Mouse (Mus musculus): ENCODE measurements around the gene Lgi4. TPM values are rescaled to one million over a fixed set of nuclear protein-coding genes. Genes with fewer than 3 reads are reported as not detected.

Gene Lgi4
- polyA plus RNA-seq, 2 experiments: 0.16 TPM; not detected in 1

- DNase-seq (ENCODE audit: low read depth in 3 of 3, low spot score in 3 of 3): no peak
- no peaks in the 10 kb centered on the region for H3K27me3 ChIP-seq (ENCODE audit: control insufficient read depth, insufficient read depth, low read length)
- H3K9ac ChIP-seq (replicated peaks): no peak overlapping the region
- no peak for TF ChIP-seq CTCF (IDR thresholded peaks at IDR 0.05; ENCODE audit: low read depth)
- H3K4me3 ChIP-seq (ENCODE audit: insufficient read depth in 1 of 2, low read depth in 2 of 2, low read length in 2 of 2): no peak overlapping the region
- no peak overlapping the region for H3K27ac ChIP-seq
- no peak for ATAC-seq (ENCODE audit: insufficient read depth)
- H3K9me3 ChIP-seq (ENCODE audit: control insufficient read depth, low read length): no peaks in the 10 kb centered on the region
- H3K36me3 ChIP-seq (replicated peaks; ENCODE audit: control insufficient read depth, insufficient read depth, low read depth): no peaks in the 10 kb centered on the region
- whole genome bisulfite sequencing (ENCODE audit: insufficient replicate concordance): 37% methylated on average over 5 of the region's 5 CpGs
- no peaks in the 10 kb centered on the region for H3K4me1 ChIP-seq (replicated peaks; ENCODE audit: control insufficient read depth in 2 of 2, insufficient read depth in 2 of 2, low read length in 1 of 2)
- H3K4me2 ChIP-seq (ENCODE audit: low read depth): no peak overlapping the region
Measured at GRCm38 (mm10) chr7:31067836-31068235, 8.7 kb downstream of the Lgi4 start.

DNA sequence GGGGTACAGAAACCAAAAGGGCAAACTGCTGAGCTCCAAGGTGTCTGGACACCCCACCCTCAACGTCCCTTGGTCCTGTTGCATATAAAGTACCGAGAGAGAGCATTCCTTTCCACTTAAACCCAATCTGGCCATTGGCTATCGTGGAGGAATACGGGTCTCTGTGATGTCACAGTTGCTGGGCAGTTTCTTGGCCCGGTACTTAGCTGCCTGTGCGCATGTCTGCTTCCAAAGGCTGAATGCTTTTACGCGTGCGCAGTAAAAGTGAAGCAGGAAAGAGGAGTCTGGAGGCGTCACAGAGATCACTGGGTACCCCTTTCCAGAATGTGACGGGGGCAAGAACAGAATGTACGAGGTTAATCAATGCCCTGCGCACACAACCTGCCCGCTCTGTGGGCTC is 10.3 kb downstream of the Lgi4 start:
- Histone ChIP-seq H3K9ac (replicated peaks) (no peak overlapping the region), H3K4me1 (replicated peaks; ENCODE audit: control insufficient read depth in 2 of 2, insufficient read depth in 2 of 2, low read length in 1 of 2) (no peaks in the 10 kb centered on the region), H3K4me2 (ENCODE audit: low read depth) (no peak overlapping the region), H3K27me3 (ENCODE audit: control insufficient read depth, insufficient read depth, low read length) (no peaks in the 10 kb centered on the region), H3K4me3 (ENCODE audit: insufficient read depth in 1 of 2, low read depth in 2 of 2, low read length in 2 of 2) (no peak overlapping the region), H3K27ac (no peak overlapping the region), H3K36me3 (replicated peaks; ENCODE audit: control insufficient read depth, insufficient read depth, low read depth) (no peaks in the 10 kb centered on the region), H3K9me3 (ENCODE audit: control insufficient read depth, low read length) (no peaks in the 10 kb centered on the region)
- WGBS (ENCODE audit: insufficient replicate concordance): 70% methylated on average over 14 of the region's 14 CpGs
- ATAC-seq (ENCODE audit: insufficient read depth): no peak
- DNase-seq (ENCODE audit: low read depth in 3 of 3, low spot score in 3 of 3): no peak
- TF ChIP-seq CTCF (IDR thresholded peaks at IDR 0.05; ENCODE audit: low read depth): no peak
- TF ChIP-seq EP300 (IDR thresholded peaks at IDR 0.05; ENCODE audit: low read depth): no peak

- Histone ChIP-seq H3K27ac (no peak overlapping the region), H3K4me3 (ENCODE audit: insufficient read depth in 1 of 2, low read depth in 2 of 2, low read length in 2 of 2) (no peak overlapping the region), H3K9me3 (ENCODE audit: control insufficient read depth, low read length) (no peaks in the 10 kb centered on the region), H3K36me3 (replicated peaks; ENCODE audit: control insufficient read depth, insufficient read depth, low read depth) (no peaks in the 10 kb centered on the region), H3K4me2 (ENCODE audit: low read depth) (no peak overlapping the region), H3K9ac (replicated peaks) (no peak overlapping the region), H3K27me3 (ENCODE audit: control insufficient read depth, insufficient read depth, low read length) (no peaks in the 10 kb centered on the region), H3K4me1 (replicated peaks; ENCODE audit: control insufficient read depth in 2 of 2, insufficient read depth in 2 of 2, low read length in 1 of 2) (no peaks in the 10 kb centered on the region)
- WGBS (ENCODE audit: insufficient replicate concordance): 53% methylated on average over 6 of the region's 6 CpGs
- ATAC-seq (ENCODE audit: insufficient read depth) (no peak), DNase-seq (ENCODE audit: low read depth in 3 of 3, low spot score in 3 of 3) (no peak)
- TF ChIP-seq EP300 (IDR thresholded peaks at IDR 0.05; ENCODE audit: low read depth) (no peak), CTCF (IDR thresholded peaks at IDR 0.05; ENCODE audit: low read depth) (no peak)
Measured at GRCm38 (mm10) chr7:31070324-31070723, 11.2 kb downstream of the Lgi4 start.

- Histone ChIP-seq H3K27me3 (ENCODE audit: control insufficient read depth, insufficient read depth, low read length) (no peaks in the 10 kb centered on the region), H3K27ac (no peak overlapping the region), H3K4me3 (ENCODE audit: insufficient read depth in 1 of 2, low read depth in 2 of 2, low read length in 2 of 2) (no peak overlapping the region), H3K4me2 (ENCODE audit: low read depth) (no peak overlapping the region), H3K4me1 (replicated peaks; ENCODE audit: control insufficient read depth in 2 of 2, insufficient read depth in 2 of 2, low read length in 1 of 2) (no peaks in the 10 kb centered on the region), H3K36me3 (replicated peaks; ENCODE audit: control insufficient read depth, insufficient read depth, low read depth) (no peaks in the 10 kb centered on the region), H3K9ac (replicated peaks) (no peak overlapping the region), H3K9me3 (ENCODE audit: control insufficient read depth, low read length) (no peaks in the 10 kb centered on the region)
- TF ChIP-seq CTCF (IDR thresholded peaks at IDR 0.05; ENCODE audit: low read depth): no peak
- TF ChIP-seq EP300 (IDR thresholded peaks at IDR 0.05; ENCODE audit: low read depth): no peak
- ATAC-seq (ENCODE audit: insufficient read depth): no peak
- DNase-seq (ENCODE audit: low read depth in 3 of 3, low spot score in 3 of 3): no peak
- 57% methylated on average over 9 of the region's 9 CpGs for WGBS (ENCODE audit: insufficient replicate concordance)
Measured at GRCm38 (mm10) chr7:31072326-31072725, 13.2 kb downstream of the Lgi4 start.

- ATAC-seq (ENCODE audit: insufficient read depth): no peak
Measured at GRCm38 (mm10) chr7:31073546-31073945, 14.4 kb downstream of the Lgi4 start.

More at GRCm38 (mm10) chr7:31073546-31073945, 14.4 kb downstream of the Lgi4 start:
- DNase-seq (ENCODE audit: low read depth in 3 of 3, low spot score in 3 of 3): no peak
- no peaks in the 10 kb centered on the region for H3K36me3 ChIP-seq (replicated peaks; ENCODE audit: control insufficient read depth, insufficient read depth, low read depth)
- H3K4me3 ChIP-seq (ENCODE audit: insufficient read depth in 1 of 2, low read depth in 2 of 2, low read length in 2 of 2): no peak overlapping the region
- no peak overlapping the region for H3K4me2 ChIP-seq (ENCODE audit: low read depth)
- H3K4me1 ChIP-seq (replicated peaks; ENCODE audit: control insufficient read depth in 2 of 2, insufficient read depth in 2 of 2, low read length in 1 of 2): no peaks in the 10 kb centered on the region
- TF ChIP-seq CTCF (IDR thresholded peaks at IDR 0.05; ENCODE audit: low read depth): no peak
- H3K27me3 ChIP-seq (ENCODE audit: control insufficient read depth, insufficient read depth, low read length): no peaks in the 10 kb centered on the region
- no peak overlapping the region for H3K27ac ChIP-seq
- H3K9me3 ChIP-seq (ENCODE audit: control insufficient read depth, low read length): no peaks in the 10 kb centered on the region
- H3K9ac ChIP-seq (replicated peaks): no peak overlapping the region
